Mouse (Mus musculus): ENCODE data around the gene Chchd6.

GRCm38 (mm10) chr6:89555971-89556370 lies 39.5 kb downstream of the Chchd6 start:
- TF ChIP-seq POLR2A (IDR thresholded peaks at IDR 0.05; ENCODE audit: borderline replicate concordance, extremely low read depth, low read depth, low read length), result no peak
- TF ChIP-seq CTCF (IDR thresholded peaks at IDR 0.05; ENCODE audit: insufficient read depth, low read length), result no peak
